Mouse (Mus musculus): ENCODE measurements around the gene Msh5.
"Not testable (repeated sequence)": the region's sequence is repeated elsewhere in the genome, so short reads cannot be mapped to it uniquely, and the experiment has no call there.

DNA sequence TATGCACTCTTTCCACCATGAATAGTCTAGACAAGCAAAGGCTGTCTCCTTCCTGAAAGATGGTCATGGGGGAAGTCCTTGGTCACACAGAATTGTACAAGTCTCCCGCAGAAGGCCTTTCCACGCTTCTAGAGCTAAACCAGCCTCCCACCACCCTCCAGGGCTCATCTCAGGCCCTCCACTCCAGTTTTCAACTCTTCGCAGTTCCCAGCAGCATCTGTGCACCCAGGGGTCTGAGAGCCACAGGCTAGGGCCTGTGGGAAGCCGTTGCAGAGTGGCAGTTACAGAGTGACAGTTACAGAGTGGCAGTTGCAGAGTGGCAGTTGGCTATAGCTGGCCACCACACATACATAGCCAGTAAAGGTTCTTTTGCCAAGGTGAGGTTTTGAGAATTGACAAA is 50.6 kb downstream of the Msh5 start:
- TF ChIP-seq CTCF (conservative IDR thresholded peaks at IDR 0.05; ENCODE audit: insufficient read depth, insufficient read length, low read depth, low read length); POLR2A (IDR thresholded peaks at IDR 0.05; ENCODE audit: low read depth, low read length): not testable (repeated sequence)

Measured in kidney, adult 2 months (tissue).